Mouse (Mus musculus): ENCODE data around the gene Fam71e2.

Gene Fam71e2

DNA sequence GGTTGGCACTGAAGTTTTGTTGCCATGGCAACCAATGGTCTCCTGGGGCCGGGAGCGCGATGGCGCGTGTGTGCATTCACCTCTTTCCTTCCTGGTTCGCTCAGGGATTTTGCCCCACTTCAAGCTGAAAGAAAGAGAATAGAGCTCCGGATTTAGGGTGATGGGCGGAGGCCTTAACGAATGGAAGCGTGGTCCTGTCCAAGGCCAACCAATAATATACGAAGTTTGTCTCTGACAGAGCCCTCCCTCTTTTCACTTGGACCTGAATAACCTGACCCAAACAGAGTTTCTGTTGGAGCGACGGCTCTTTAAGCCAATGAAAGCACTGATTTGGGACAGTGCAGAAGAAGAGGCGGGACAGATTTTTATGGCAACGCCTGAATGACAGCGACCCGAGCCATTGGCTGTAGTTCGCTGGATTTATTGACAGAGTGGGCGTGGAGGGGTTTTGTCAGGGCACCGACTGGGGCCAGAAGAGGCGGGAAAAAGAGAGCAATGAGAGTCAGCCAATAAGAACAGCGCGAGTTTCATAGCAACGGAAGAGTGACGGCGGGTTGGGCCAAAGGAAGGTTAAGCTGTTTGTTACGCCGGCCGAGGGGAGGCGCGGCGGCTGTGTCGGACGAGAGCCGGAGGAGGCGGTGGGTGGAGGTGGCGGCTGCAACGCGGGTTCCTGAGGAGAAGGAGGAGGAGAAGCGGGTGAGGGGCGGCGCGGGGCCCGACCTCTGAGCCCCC, 31.4 kb downstream of the Fam71e2 start, which contains the start of gene Kmt5c:
Kmt5c (plus strand) TSS at position 572 of the 732 bp plus-strand sequence.
- DNase-seq (ENCODE audit: low read depth, low spot score) = peak; percentile 100

DNA sequence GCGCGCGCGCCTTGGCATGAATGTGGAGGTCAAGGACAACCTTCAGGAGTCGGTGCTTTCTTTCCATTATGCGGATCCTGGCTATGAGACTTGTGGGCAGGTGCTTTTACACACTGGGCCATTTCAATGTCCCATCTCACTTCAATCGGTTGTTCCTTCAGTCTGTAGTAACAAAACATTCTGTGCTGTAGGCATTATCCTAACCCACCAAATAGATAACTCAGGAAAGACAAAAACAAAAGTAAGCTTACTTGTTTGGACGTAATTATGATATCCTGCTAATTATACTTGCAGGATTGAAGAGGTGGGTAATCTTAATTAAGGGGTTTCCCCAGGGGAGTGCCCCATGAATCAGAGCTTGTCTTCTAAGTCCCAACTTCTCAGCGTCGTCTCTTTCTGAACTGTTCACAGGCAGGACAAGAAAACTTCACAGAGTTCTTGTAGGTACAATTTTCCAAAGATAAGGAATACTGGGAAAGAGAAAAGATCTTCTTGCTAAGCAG, 32.0 kb downstream of the Fam71e2 start:
- no peak for DNase-seq (ENCODE audit: low read depth, low spot score)

DNA sequence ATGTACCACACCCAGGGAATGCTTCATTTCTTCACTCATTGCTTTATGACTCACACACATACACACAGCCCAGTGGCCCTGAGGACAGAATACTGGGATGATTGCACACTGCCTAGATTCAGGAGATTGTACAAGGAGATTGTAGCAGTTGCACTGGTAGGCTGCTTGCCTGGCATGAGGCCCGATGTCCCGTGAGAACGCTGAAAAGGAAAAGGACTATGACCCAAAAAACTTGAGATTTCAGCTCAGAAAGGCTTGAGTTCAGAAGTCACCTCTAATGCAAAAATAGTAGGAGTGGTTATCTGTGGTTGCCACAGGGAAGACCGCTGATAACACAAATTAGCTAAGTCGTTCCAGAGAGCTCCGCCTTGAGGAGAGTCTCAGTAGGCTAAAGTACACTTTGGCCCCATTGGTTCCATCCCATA, 38.1 kb downstream of the Fam71e2 start:
- no peak for DNase-seq (ENCODE audit: low read depth, low spot score)

DNA sequence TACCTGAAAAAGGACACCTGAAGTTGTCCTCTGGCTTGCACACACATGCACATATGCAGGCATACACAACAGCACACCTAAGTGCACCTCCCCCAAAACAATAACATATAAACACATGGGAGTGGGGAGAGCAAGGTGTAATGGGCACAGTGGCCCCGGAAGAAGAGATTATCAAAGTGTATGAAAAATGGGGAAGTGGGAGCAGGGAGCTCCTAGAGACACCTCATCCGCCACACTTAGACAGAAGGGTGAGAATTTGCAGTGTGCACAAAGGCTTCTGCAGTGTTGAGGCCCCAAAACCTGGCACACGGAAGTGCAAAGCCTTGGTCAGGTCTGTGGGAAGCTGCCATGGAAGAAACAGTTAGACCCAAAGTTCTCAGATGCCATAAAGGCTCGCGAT, 40.0 kb downstream of the Fam71e2 start:
- no peak for DNase-seq (ENCODE audit: low read depth, low spot score)

DNA sequence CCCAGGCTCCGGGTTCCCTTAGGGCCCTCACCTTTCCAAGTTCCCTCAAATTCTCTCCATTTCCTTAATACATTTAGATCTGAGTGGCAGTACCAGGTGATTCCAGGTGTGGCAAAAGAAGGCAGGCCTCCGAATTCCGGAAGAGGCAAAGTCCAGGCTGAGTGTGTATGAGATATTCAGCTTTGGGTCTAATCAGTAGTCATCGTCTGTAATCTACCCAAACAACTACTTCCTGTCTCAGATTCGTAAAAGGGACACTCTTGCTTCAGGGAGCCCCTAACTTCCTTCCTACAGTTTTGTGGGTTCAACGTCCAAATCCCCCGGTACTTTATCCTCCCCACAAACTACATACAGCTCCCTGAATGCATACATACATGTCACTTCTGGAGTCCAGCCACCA, 45.9 kb downstream of the Fam71e2 start, which contains the start of gene Tmem150b:
Tmem150b (minus strand) TSS at position 81 of the 400 bp plus-strand sequence.
- no peak for DNase-seq (ENCODE audit: low read depth, low spot score)

DNA sequence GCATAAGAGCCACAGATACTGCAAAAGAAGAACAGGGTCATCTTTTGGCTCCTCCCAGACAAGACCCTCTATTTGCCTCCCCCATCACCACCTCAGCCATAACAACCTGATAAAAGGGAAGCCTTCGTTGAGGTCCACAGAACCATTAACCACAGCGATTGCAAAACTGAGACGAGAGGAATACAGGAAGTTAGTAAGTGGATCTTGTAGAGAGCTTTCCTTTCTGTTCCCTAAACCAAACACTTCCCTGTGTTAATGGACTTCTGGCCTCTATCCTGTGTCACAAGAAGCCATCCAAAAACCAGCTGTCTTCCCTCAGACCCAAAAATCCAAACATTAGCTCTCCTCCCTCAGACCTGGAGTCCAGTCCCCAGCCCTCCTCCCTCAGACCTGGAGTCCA, 46.7 kb downstream of the Fam71e2 start:
- DNase-seq (ENCODE audit: low read depth, low spot score) = no peak

DNA sequence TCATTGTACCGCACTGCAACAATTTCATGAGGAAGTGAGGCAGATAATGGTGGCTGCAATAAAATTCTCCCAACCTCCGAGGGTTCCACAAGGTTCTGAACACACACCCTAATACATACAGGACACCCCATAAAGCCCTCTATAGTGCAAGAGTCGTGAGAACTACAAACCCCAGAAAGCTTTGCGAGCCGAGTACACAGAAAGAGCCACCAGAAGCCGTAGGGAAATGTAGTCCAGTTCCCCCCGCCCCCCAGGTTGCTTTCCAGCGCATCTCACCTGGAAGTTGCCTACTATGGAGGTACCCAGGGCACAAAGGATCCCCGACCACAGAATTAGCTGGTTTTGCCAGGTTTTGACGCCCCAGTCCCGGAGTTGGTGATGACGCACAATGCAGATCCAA, 47.6 kb downstream of the Fam71e2 start:
- DNase-seq (ENCODE audit: low read depth, low spot score) = no peak

DNA sequence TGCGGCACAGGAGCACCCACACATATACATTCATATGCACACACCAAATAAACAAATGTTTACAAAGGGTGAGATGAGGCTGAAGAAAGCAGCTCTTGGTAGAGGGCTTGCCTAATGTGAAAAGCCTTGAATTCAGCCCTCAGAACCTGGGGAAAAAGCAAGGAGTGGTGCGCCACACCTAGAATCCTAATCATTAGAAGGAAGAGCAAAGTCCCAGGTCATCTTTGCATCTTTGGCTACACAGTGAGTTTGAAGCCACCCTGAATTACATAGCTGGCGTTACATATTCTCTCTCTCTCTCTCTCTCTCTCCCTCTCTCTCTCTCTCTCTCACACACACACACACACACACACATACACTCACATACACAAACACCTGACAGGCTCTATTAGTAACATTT, 51.8 kb downstream of the Fam71e2 start:
- no peak for DNase-seq (ENCODE audit: low read depth, low spot score)

DNA sequence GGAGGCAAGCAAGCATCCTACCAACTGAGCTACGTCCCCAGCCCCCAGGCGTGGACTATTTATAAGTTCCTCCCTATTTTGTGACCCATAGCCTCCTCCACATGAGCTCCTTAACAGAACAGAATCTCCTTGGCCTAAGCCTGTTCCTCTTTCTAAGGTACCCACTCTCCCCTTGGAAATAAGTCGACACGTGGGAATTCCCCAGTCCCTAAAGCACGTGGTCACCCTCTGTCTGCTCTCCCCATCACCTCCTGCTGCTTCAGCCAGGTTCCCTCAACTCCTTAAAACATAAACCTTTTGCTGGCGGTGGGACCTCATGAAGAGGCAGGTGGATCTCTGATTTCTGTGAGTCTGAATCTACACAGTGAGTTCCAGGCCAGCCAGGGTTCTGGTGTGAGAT, 54.1 kb downstream of the Fam71e2 start:
- no peak for DNase-seq (ENCODE audit: low read depth, low spot score)

DNA sequence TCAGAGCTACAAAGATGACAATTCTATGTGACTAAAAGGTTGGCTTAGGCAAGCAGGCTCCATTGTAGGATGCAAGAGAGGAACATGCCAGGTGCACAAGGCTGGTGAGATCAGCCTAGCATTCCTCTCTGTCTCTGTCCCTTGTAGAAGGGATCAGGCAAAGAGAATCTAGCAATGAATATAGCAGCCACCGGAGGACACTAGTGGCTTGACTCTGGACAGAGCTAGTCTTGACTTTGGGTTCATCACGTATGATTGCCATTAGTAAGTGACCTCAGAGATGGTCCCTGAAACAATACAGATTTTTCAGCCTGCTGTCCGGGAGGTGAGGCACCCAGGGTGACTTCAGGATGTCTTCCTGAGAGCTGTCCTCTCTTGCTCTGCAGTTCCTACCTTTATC, 58.5 kb downstream of the Fam71e2 start:
- no peak for DNase-seq (ENCODE audit: low read depth, low spot score)

DNA sequence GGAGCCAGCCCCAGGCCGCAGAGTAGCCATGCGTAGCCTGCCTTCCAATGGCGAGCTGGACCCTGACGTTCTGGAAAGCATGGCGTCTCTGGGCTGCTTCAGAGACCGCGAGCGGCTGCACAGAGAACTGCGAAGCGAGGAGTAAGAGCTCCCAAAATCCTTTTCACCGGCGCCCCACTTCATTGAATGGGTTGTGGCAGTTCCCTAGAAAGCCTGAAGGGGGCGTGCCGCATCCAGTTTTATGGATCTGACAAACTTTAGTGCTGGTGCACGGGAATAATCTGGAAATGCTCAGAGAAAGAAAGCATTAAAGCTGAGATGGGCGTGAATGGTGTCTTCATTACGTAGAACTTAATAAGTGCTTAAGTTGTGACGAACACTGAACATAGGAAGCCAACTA, 66.0 kb downstream of the Fam71e2 start:
- DNase-seq (ENCODE audit: low read depth, low spot score) = peak; percentile 75
